Mouse (Mus musculus) stomach, postnatal 0 days (tissue): ENCODE results near the gene Nfia. TPM values are rescaled to one million over a fixed set of nuclear protein-coding genes. Genes with fewer than 3 reads are reported as not detected.

Experiments
- ATAC-seq: fragments of 200-750 bp; cut with Nextera tagmentation; 2 replicates; pipeline ENCODE4 v1.8.0; 2017; ENCODE audit not compliant: low FRiP score, low TSS enrichment
- DNase-seq: peaks from one replicate; pipeline ENCODE4 v3.0.0-alpha.2; 2016; ENCODE audit warnings: low spot score
- H3K27ac ChIP-seq: fragments of 300-500 bp; sonication (generic); replicated peaks from 2 replicates; pipeline ENCODE4 v1.5.1; 2014; ENCODE audit warnings: mild to moderate bottlenecking, control low read depth
- H3K27me3 ChIP-seq: fragments of 300-500 bp; sonication (generic); 2 replicates; pipeline ENCODE4 v1.6.1; 2014; ENCODE audit warnings: low read length; ENCODE audit not compliant: control insufficient read depth, insufficient read depth
- H3K36me3 ChIP-seq: fragments of 300-500 bp; sonication (generic); 2 replicates; pipeline ENCODE4 v1.6.1; 2014; ENCODE audit warnings: low read length, mixed read lengths; ENCODE audit not compliant: control insufficient read depth, insufficient read depth
- H3K4me1 ChIP-seq: fragments of 300-500 bp; sonication (generic); replicated peaks from 2 replicates; pipeline ENCODE4 v1.6.1; 2014; ENCODE audit warnings: antibody characterized with exemption; ENCODE audit not compliant: control insufficient read depth, insufficient read depth
- H3K4me2 ChIP-seq: fragments of 300-500 bp; sonication (generic); replicated peaks from 2 replicates; pipeline ENCODE4 v1.6.1; 2014; ENCODE audit warnings: low read depth, mild to moderate bottlenecking, control low read depth, moderate library complexity
- H3K4me3 ChIP-seq: fragments of 300-500 bp; sonication (generic); 2 replicates; pipeline ENCODE4 v1.5.1; 2014; ENCODE audit warnings: low read depth, low read length, control low read depth
- H3K9ac ChIP-seq: fragments of 300-500 bp; sonication (generic); 2 replicates; pipeline ENCODE4 v1.6.1; 2014; ENCODE audit warnings: mild to moderate bottlenecking, low read length, control low read depth, mixed read lengths
- H3K9me3 ChIP-seq: fragments of 300-500 bp; sonication (generic); 2 replicates; pipeline ENCODE4 v1.6.1; 2016; ENCODE audit warnings: low read length; ENCODE audit not compliant: control insufficient read depth
- CTCF ChIP-seq: IDR thresholded peaks from 2 replicates; pipeline ENCODE4 v1.5.1; 2016; ENCODE audit warnings: antibody characterized with exemption, low read depth, mild to moderate bottlenecking, moderate library complexity
- EP300 ChIP-seq: optimal IDR thresholded peaks from 2 replicates; pipeline ENCODE3; 2016; ENCODE audit warnings: antibody characterized with exemption
- WGBS: fragments of 180-500 bp; shearing (Covaris S2); extraction: QIAGEN DNeasy Blood & Tissue Kit; methylation state at CpG from one replicate; pipeline ENCODE4 v1.1.7; 2014; 5-methylcytosine and 5-hydroxymethylcytosine counted together
- polyA plus RNA-seq: library from polyadenylated mRNA; unstranded; fragments of >200 nt; fragmentation: Nextera tagmentation; extraction: Ambion mirVana; gene quantifications from 2 replicates; pipeline ENCODE4 v1.2.1, GENCODE M21; 2015

Nfia gene
- polyA plus RNA-seq, 1 experiment from 2014 or later: 26.0 TPM

- no peak overlapping the region for H3K4me3 ChIP-seq
- no peak for ATAC-seq
- no peaks in the 10 kb centered on the region for H3K27me3 ChIP-seq
- no peak overlapping the region for H3K4me2 ChIP-seq
- TF ChIP-seq CTCF (no peak), EP300 (no peak)
- peaks cover 10% of the 10 kb centered on the region for H3K4me1 ChIP-seq
- no peak for DNase-seq
- H3K9me3 ChIP-seq: no peaks in the 10 kb centered on the region
- H3K9ac ChIP-seq: no peak overlapping the region
- H3K36me3 ChIP-seq: no peaks in the 10 kb centered on the region
- 51% methylated on average over 5 of the region's 5 CpGs for WGBS
- H3K27ac ChIP-seq: no peak overlapping the region
Observed at GRCm38 (mm10) chr4:97841745-97842144, 69.2 kb downstream of the Nfia start.

GRCm38 (mm10) chr4:97843981-97844690 lies 71.6 kb downstream of the Nfia start:
- no peaks in the 10 kb centered on the region for H3K27me3 ChIP-seq
- no peak for TF ChIP-seq CTCF
- no peak for TF ChIP-seq EP300
- H3K4me1 ChIP-seq: peaks cover 8% of the 10 kb centered on the region
- no peaks in the 10 kb centered on the region for H3K36me3 ChIP-seq
- peak overlapping the region; percentile 74 for H3K27ac ChIP-seq
- peak overlapping the region; percentile 28; the same call in 1 of the 2 replicates for H3K4me2 ChIP-seq
- DNase-seq: no peak
- ATAC-seq: no peak
- 49% methylated on average over 15 of the region's 15 CpGs for WGBS
- no peaks in the 10 kb centered on the region for H3K9me3 ChIP-seq
- H3K4me3 ChIP-seq: no peak overlapping the region
- no peak overlapping the region for H3K9ac ChIP-seq

DNA sequence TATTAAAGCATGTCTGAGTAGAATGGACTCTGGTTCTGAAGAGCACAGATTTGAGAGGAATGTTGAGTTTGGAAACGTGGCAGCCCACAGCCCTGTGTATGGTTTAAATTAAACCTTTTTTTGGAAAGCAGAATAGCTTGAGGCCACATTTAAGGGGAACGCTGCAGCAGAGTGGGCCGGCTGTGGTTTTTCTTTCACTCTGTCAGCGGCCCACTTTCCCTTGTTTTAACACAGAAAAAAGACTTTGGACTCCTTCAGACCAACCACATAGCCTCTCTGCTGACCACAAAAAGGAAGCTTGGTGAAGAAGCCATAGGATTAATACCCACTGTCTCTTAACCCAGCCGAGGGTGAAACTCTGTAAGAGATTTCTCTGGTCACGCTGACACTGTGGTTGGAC lies 72.4 kb downstream of the Nfia start:
- H3K9ac ChIP-seq: no peak overlapping the region
- peaks cover 6% of the 10 kb centered on the region for H3K4me1 ChIP-seq
- DNase-seq (no peak), ATAC-seq (no peak; the same call in 1 of the 2 replicates)
- no peaks in the 10 kb centered on the region for H3K36me3 ChIP-seq
- H3K27ac ChIP-seq: peak overlapping the region; percentile 74
- WGBS: 36% methylated on average over 6 of the region's 6 CpGs
- no peak overlapping the region for H3K4me3 ChIP-seq
- H3K4me2 ChIP-seq: peak overlapping the region; percentile 28
- H3K9me3 ChIP-seq: no peaks in the 10 kb centered on the region
- no peaks in the 10 kb centered on the region for H3K27me3 ChIP-seq
- TF ChIP-seq CTCF (no peak), EP300 (no peak)

GRCm38 (mm10) chr4:97847653-97848052 lies 75.1 kb downstream of the Nfia start:
- Histone ChIP-seq H3K9ac (no peak overlapping the region), H3K4me3 (no peak overlapping the region), H3K27ac (no peak overlapping the region), H3K9me3 (no peaks in the 10 kb centered on the region), H3K36me3 (no peaks in the 10 kb centered on the region), H3K4me2 (no peak overlapping the region), H3K4me1 (no peaks in the 10 kb centered on the region), H3K27me3 (no peaks in the 10 kb centered on the region)
- ATAC-seq (no peak), DNase-seq (no peak)
- 71% methylated on average over 5 of the region's 5 CpGs for WGBS
- TF ChIP-seq EP300: no peak
- no peak for TF ChIP-seq CTCF

DNA sequence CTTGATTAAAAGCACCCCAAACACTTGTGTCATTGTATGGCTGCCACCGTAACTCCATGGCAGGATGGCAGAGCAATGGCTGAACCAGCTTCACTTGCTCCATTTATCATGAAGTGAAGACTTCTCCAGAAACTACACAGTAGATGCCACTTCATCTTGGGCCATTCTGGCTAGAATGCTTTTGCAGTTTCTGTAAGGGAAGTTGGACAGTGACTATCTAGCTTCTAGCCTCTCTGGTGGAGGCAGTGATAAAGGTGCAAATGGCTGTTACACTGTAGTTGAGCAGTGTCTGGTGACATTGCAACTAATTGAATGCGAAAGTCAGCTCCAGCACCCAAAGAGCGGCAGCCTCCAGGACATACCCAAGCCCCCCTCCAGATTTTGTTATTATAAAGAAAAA lies 78.5 kb downstream of the Nfia start:
- Histone ChIP-seq H3K4me2 (no peak overlapping the region), H3K9ac (no peak overlapping the region), H3K27me3 (no peaks in the 10 kb centered on the region), H3K4me3 (no peak overlapping the region), H3K27ac (no peak overlapping the region), H3K4me1 (no peaks in the 10 kb centered on the region), H3K9me3 (no peaks in the 10 kb centered on the region), H3K36me3 (no peaks in the 10 kb centered on the region)
- no peak for DNase-seq
- 91% methylated on average over 3 of the region's 3 CpGs for WGBS
- TF ChIP-seq CTCF (no peak), EP300 (no peak)
- ATAC-seq: no peak

DNA sequence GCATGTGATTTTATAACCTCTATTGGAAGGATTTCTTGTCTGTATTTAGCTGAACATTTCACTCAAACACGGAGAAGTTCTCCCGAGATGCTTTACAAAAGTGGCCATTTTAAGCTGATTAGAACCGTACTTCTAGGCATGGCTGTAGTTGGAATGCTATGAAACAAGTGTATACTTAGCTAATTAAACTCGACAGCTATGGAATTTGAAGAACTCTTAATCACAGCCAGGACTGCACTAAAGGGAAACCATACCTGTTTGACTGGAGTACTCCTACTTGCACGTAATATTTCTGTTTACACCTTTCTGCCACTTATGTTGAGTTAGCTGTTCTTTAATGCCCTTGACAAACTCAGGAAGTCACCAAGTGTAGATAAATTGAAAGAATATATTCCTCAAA lies 79.2 kb downstream of the Nfia start:
- no peak for ATAC-seq
- H3K36me3 ChIP-seq: no peaks in the 10 kb centered on the region
- WGBS: 53% methylated on average over 5 of the region's 5 CpGs
- H3K9me3 ChIP-seq: no peaks in the 10 kb centered on the region
- no peaks in the 10 kb centered on the region for H3K27me3 ChIP-seq
- no peak overlapping the region for H3K27ac ChIP-seq
- H3K9ac ChIP-seq: no peak overlapping the region
- H3K4me3 ChIP-seq: no peak overlapping the region
- H3K4me2 ChIP-seq: no peak overlapping the region
- no peaks in the 10 kb centered on the region for H3K4me1 ChIP-seq
- no peak for DNase-seq
- TF ChIP-seq EP300 (no peak), CTCF (no peak)
